Mouse (Mus musculus) common myeloid progenitor, adult 5-6 weeks (primary cell): ENCODE measurements at regions not wholly inside any gene's neighbourhood (a gene's known extent, or its start where the extent isn't known, plus 50 kb on each side); places are given as distances from the start of the nearest gene placed in this dataset.

ENCODE experiments used
- ATAC-seq: replicated peaks from 2 replicates; pipeline ENCODE4 v1.8.0; 2016; ENCODE audit warnings: low read depth, mild to moderate bottlenecking, moderate TSS enrichment, inconsistent platforms; ENCODE audit not compliant: poor library complexity, severe bottlenecking

DNA sequence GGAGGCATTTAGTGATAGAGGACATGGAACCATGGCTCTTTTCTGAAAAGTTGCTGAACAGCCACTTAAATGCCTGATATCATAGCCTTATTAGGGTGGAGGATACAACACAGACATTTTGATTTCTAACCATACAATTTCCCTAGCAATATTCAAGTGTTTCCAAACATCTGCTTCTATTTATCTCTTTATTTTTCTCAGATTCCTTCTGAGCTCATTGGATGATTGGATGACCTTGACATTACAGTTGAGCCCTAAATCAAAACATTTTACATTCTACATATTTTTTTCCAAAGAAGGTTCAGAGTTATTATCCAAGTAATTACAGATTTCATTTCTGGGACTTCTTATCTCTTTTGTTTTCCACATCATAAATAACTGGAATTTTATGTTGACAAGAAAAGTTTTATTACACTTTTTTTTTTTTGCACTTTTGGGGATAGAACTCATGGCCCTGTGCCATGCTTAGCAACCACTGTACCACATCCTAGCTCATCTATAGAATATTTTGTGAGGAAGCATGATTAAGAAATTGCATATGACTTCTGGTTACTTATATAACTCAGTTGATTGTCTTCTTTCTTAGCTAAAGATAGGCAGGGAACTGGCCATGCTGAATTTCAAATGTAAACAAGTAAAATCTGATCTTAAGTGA is 309.6 kb upstream of the Thbs1 start:
- ATAC-seq = no peak

DNA sequence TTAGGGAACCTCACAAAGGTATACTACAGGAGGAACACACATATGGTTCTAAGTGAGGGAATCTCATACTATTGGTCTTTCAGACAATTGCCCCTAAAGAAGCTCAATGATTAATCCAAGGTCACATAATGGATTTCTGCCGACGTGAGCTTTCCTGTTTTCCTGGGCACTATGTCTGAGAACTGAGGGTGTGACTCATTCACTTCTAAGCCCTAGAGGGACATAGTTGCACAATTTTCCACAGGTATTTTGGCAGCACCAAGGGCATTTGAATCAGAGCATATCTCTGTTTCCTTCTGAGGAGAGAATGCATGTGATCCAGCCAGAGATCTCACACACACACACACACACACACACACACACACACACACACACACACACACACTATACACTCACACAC is 309.0 kb upstream of the Thbs1 start:
- no peak for ATAC-seq

DNA sequence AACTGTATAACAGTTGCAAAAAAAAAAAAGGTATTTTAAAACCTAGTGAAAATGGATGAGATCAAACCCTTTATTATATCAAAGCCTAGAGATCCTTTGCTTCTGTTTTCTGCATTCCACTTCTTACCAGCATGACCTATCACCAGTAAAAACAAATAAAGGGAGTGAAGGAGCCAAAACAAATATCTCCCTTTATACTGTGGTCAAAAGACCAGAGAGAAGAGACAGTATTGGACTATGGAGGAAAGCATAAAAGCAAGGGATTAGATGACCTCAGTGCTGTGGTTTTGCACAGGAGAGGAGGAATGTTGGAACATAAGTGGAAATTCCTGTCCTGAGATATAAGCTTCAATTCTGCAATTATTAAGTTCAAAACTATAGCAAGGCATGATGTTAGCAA is 307.0 kb upstream of the Thbs1 start:
- ATAC-seq = no peak

DNA sequence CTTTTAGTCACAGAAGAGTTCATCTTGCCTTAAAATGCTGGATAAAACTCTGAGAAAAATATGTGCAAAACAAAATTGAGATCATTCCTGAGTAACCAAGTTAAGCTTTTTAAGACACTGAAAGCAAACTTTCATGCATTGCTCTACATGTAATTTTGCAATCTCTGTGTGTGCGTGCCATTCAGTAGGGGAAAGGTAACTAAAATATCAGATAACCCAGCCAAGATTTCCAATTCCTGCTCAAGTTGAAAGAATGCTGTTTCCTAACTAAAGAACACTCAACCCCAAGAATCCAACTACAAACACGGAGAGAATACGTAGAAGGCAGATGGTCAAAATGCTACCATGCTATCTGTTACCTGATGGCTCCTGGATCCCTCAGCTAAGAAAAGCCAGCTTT is 304.6 kb upstream of the Thbs1 start:
- ATAC-seq = no peak

DNA sequence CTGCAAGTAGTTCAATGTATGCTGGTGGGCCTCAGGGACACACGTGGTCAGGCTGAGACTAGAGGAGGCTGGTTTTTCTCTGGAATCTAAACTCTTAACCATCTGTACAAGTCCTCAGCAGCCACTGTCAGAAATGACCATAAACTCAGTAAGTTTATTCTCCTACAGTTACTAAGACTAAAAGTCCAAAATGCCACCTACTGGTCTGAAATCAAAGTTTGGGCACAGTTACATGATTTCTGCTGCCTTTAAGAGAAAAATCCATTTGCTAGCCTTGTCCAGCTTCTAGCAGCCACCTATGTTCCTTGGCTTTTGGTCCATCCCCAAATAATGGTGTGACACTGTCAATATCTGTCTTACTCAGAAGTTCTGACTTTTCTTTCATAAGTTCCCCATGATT is 300.2 kb upstream of the Thbs1 start:
- ATAC-seq = no peak

DNA sequence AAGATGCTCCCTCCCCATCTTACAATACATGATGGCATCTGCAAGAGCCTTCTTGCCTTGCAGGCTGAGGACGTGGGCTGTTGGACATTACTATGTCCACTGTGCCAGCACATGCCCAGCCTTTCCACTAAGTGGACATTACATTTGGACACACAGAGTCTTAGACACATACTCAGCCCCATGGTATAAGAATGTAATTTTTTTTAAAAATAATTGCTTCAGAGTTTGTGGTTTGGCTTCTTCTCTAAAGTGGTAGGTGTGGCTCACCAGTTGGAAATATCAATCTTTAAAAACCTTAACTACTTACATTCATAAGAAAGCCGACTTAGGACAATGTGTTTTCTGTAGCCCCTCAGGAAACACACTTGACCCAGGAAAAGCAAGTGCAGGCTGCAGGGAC is 299.7 kb upstream of the Thbs1 start:
- no peak for ATAC-seq

DNA sequence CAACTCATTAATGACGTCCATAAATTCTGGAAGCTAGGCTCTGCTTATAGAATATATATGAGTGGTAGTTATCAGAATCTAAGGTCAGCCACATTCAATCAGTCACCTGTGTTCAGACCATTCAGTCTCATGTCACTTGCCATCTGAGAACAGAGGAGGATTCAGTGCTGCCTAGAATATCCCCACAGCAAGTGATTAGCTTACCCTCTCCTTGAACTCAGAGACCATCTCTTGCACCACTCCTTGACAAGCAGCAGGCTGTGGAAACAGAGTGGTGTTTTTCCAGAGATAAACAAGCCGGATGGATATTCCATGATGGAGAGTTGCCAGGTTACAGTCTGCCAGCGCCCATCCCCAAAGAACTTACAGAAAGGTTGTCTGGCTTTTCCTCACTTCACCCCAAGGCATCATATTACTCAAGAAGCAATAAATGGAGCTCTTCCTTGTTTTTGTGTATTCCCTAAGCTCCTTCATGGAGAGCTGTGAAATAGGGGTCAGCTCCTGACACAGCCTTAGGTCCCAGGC is 291.9 kb upstream of the Thbs1 start:
- no peak for ATAC-seq

DNA sequence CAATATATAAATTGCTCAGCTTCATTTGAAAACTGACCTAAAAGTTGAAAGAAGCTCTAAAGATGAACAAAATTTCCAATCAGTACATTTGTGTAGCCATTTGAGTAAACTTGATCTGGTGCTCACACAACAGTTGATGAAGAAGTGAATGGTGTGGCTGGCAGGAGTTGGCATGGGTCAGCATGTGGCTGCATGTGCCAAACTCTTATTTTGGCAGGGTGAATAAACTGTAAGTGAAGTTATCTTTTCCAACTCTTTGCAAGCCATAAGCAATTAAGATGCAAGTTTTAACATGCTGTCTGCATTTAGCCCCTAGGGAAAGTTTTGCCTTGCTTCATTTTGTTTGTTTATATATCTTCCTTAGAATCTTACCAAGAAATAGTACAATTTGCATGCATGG is 291.0 kb upstream of the Thbs1 start:
- ATAC-seq = no peak

DNA sequence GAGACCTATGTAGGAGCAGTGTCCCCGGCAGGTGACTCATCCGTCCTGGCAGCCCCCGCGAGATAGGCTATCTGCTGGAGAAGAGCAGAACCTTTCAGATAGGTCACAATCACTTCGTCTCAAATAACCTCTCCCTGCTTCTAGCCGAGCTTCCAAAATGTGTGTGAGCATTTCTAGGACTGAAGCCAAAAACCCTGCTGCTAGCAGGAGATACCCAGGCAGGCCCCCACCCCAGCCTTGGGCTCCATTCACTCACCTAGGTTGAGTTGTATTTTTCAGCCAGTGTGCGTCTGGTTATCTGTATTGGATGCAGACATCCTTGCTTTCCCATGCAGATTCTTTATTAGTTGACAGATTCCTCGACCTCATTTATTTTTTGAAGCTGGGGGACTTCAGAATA is 286.6 kb upstream of the Thbs1 start:
- peak; percentile 73 for ATAC-seq

DNA sequence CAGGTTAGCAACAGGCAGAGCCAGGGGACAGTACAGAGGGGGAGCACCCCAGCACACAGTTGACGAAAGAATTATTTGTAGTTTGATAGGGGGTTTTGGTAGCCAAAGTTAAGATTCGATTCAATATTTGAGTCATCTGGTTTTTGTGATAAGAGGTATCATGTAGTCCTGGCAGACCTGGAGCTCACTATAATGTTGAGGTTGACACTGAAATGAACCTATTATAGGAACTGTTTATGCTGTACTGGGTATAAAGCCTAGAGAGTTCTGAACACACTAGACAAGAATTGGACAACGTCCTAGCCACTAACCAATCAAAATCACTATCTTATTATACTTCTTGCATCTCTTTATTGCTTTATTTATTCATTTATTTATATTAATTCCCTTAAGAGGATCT is 284.4 kb upstream of the Thbs1 start:
- ATAC-seq = 0 out of 2 replicates have a peak, but pooled peaks have one; percentile 18

DNA sequence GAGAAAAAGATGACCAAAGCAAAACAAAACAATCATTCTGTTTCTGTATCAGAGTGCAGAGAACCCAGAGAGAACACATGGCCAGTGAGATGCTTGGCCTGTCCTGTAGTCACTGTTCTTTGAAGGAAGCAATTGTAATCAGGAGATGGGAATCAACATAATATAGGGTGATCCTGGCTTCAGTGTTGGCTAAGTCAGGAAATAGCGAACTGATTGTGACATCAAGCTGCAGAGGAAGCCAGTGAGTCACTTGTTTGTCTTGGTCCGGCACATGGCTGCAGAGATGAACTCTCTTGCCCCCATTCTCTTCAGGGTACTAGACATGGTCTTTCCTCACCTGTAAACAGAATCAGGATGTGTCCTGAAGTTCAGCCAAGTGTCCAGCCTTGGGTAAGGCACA is 273.3 kb upstream of the Thbs1 start:
- peak; percentile 50; the same call in 1 of the 2 replicates for ATAC-seq

DNA sequence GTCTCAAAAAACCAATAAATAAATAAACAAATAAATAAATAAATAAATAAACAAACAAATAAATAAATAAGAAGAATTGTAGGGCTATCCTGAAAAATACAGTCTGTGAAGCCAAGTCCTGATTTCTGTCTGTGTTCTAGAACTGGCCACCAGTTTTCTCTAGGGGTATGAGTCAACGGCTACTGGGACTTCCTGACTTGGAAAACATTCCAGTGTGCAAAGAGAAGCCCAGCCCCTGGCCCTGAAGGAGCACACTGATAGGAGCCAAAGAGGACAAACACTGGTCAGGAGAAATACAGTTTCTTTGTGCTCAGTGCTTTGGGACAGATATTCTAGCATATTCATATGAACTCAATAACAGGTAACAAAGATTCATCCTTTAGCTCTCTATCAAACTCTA is 271.3 kb upstream of the Thbs1 start:
- ATAC-seq = no peak

DNA sequence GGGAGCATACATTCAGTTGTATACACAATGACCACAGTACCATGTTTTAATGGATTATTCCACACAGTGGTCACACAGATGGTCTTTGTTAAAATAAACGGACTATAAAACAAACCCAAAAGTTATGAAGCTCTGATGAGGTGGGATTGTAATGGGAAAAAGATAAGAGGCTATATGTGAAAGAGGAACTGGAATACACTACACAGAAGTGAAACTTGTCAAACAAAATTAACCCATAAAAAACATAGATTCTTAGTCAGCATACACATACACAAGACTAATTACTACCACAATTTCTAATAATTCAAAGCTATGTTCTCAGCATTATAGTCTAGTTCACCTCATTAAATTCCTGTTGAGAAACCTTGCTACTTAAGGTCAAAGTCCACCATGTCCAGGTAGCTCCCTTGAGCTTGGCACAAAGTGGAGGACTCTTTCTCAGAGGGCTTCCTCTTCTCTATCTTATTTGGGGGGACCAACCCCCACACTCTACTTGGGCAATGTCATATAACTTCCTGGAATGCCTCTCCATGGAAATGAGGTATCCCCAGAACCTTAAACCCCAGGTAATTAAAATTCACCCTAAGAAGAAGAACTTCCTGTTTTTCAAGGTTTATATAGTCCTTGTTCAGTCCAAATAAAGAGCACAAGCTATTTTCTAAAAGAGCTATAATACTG is 269.2 kb upstream of the Thbs1 start:
- ATAC-seq = peak; percentile 58

DNA sequence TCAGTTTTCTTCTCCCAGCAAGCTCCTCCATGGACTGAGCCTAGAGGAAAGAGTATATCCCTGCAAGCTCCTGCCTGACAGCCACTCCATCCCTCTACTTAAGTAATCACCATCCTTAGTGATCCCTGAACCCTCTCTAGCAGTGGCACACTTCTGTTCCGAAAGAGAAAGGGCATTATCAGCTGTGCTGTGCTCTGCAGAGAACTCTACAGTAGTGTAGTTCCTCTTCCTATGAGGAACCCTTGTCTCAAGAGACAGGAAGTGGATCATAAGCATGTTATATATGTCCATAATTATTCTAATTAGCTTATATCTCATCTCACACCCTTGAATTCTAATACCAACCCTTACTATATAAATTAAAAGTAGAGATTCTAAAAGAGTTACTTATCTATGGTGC is 259.2 kb upstream of the Thbs1 start:
- ATAC-seq = peak; percentile 84

DNA sequence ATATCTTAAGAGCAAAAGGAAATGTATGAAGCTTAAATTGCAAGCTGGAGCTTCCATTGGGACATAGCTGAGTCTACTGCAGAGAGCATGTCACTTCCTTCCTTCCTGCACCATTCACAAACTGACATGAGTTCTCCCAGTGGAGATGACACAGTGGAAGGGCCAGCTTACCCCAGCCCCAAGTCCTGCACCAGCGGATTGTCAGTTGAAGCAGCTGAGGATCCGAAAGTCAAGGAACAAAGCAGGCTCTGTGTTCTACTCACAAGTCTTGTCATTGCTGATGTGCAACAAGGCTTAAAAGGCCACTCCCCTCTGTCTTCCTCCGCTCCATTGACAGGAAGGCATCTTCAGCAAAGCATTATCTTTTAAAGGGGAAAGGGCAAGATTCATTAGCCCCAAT is 249.4 kb upstream of the Thbs1 start:
- no peak for ATAC-seq

DNA sequence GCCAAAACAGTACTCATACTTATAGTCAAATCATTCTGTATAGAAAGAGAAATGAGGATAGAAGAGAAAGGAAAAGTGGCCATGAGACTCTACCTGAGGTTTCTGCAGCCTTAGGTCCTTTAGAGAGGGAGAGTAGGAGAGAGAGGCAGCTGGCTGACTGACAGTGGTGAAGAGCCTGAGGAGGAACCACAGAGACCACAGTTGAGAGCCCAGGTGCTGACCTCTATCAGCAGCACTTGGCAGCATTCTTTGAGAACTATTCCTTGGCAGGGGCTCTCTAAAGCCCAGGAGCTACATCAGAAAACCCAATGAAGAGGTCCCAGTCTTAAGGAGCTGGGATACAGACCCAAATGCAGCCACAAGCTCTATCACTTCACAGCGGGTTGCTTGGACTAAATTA is 246.6 kb upstream of the Thbs1 start:
- ATAC-seq = no peak

DNA sequence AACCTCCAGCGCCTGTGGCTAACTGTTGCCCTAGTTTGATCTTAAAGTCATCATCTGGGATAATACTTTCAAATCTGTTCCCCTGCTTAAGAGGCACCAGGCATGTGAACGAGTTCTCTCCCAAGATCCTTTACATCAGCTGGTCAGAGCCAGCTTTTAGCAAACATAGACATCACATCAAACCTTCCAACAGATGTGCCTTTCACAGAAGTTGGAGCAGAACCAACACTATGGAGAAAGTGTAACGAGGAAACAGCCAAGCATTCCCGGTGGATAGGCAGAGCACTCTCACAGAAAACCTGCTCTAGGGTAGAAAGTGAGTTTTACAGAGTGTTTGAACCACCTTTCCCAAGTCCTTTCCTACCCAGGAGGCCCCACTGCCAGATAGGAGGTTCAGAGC is 244.7 kb upstream of the Thbs1 start:
- ATAC-seq = no peak

DNA sequence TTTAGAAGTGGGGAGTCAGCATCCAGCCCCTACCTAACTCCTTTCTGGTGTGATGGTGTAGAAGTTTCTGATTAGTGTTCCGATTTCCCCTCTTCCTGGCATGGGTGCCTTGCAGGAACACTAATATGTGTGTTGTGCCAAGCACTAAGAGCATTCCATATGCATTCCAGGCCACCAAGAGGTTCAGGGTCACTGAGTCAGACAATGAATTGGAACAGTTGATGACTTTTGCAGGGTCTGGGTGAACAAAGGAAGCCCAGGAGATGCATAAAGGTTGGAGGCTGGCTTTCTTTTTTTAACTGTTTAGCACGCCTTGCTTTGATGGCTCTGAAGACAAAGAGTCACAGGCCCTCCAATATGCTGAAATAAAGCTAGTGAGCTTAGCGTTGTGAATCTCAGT is 244.3 kb upstream of the Thbs1 start:
- no peak for ATAC-seq

DNA sequence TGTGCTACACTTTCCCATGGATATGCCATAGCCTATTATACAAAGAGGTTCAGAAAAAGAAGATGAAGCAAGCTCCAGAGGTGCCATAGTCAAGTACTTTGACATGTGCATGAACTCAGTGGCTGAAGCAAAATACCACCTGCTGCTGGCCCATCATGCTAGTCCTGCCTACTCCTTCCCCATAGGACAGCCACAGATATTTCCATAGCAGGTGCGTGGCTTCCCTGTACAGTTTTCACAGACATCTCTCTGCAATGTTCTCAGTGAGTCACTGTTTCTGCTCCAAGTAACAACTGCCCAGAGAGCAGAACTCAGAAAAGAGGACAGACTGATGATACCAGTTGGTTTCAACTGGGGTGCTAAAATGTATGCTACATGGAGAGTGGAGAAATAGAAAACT is 242.8 kb upstream of the Thbs1 start:
- ATAC-seq = no peak

DNA sequence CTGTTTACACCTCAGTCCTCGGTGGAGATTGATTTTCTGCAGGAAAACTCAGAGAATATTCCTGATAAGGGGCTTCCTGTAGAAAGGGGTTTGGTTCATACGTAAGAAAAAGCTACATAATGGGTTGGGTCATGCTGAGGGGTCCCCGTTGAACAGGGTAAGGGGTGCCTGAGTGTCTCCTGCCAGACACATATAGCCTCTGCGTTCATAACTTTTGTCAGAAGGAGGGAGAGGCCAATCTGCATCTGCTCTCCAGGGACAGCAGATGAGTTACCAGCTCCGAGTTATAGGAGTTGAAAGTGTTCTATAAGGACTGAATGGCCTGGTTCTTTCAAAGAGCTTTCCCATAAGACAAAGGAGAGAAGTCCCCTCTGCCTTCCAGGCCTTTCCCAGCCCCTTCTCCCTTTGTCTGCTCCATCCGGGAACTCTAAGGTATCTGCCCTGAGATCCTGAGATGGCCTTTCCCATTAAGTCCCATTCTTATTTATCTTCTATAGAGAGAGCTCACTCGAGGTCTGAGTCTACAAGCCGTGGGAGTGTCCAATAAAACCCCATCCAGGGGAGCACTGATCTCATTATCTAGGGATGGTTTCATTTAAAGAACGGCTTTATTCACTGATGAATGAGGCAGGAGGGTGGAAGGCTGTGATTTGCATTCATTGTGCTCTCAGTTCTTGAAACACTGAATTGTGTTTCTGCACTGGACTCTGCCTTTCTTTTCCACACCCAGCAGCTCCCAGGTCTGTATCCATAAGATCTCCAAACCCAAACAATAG is 240.0 kb upstream of the Thbs1 start:
- no peak for ATAC-seq

DNA sequence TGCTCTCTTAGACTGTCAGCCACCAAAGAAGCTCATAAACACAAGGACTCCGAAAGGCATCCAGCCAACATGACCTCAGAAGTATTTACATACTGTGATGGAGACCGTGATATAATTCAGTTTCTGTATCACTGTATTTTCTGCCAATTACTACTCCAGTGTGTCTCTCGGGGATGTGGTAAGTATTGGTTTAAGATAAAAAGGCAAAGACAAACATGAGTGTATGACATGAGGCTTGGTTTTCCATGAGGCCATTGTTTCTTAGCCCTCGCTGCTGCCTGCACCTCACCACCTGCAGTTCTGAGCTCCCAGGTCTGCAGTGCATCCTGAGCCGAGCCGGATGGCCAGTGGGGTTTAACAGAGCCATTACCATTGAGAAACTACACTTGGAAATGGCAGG is 233.9 kb upstream of the Thbs1 start:
- ATAC-seq = no peak
